Mouse (Mus musculus): ENCODE data around the gene Cmip.

The Cmip gene

DNA sequence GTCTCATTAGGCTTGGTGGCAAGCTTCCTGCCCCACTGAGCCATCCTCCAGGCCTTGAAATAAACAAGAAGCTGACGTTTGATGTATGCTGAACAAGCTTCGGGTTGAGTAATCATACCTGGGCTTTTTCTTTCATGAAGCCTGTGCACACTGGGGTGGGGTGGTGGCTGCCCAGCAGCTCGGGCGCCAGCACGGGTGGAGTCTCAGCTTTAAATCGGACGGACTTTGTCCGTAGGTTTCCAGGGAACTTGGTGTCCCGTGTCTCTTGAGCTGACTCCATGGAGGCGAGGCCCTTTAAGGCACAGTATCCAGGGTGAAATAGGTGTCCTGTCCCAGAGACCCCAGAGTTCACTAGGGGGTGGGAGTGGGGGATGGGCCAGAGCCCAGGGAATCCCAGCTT, 42.3 kb downstream of the Cmip start:
- DNase-seq: no peak

DNA sequence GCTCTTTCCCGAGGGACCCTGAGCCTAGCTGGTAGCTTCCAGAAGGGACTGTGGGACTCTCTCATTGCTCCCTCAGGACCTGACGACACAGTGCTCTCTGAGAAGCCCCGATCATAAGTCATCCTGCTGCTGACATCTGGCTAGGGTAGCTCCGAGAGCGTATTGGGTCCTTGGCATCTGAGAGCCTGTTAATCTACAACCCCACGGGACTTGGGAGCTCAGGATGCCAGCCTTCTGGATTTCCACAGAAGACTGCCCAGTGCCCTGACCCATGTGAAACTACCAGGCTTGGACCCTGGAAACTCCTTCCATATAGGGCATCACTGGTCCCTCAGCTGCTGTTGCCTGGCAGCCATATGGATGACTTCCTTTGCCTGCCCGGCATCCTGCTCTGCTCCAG, 43.3 kb downstream of the Cmip start:
- no peak for DNase-seq

DNA sequence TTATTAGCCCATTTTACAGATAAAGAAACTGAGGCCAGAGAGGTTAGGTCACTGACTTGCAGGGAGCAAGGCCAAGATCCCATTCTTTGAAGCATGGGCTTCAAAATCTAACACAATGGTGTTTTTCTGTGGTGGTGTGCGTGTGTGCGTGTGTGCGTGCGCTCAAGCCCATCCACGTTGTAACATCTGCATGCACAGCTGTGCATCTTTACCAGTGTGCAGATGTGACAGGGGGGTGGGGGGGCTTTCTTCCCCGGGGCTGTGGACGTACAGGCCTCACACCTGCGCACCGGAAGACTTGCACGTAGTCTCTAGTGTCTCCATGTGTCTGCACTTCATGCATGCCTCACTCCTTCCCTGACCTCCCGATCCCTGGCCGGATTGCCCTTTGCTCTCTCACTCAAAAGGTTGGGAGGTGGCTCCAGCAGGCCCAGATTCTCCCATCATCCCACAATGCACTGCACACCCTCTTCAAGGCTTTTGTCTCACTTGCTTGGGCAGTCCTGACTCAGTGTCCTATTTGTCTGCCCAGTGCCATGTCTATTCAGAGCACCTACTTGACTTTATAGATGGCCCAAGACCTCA, 44.7 kb downstream of the Cmip start:
- DNase-seq: no peak

DNA sequence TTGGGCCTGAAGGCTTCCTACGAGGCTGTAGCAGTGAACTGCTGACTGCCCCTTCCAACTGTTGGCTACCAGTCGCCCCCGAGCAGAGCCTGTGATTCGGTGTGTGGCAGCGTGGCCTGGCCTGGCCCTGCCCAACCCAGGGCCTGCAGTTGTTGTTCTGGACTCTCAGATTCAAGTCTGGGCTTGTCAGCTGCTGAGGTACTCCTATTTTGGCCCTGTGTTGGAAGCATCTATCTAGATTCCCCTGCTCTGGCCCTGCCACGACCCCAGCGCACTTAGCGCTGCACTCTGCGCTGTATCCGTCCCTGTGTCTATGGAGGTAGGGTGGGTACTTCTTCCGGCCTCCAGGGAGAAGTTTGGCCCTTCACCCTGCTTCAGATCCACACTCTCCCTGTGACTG, 45.2 kb downstream of the Cmip start:
- no peak for DNase-seq

DNA sequence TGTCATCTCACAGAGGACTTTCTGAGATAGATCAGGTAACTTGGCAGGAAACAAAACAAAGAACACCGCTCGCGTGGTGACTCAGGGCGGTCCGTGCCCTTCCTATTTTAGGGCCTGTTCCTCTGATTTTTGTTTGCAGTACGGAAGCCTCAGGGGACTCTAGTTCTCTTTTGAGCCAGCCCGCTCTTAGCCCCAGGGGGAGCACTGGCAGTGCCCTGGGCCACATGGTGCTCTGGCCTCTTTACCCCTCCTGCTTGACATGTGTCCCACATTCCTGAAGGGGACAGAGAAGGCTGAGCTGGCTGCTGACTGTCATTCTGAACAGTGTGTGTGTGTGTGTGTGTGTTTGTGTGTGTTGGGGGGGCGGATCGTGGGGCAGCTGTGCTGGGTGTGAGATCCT, 46.8 kb downstream of the Cmip start:
- peak; percentile 29 for DNase-seq

DNA sequence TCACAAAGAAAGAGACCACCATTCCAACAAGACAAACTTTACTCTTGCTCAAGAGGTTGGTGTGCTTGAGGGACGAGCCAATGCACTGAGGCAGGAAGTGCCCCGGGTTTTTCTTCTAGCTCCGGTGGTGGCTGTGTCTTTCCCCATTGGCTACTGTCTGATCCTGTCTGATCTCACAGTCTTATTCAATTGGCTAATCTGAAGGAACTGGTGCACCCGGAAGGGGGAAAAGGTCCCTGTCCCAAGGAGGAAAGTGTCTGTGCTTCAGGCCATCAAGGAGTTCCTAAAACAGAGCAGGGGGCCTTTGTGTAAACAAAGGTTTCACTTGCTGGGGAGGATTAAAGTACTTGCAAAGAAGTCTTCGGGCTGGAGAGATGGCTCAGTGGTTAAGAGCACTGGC, 48.5 kb downstream of the Cmip start:
- no peak for DNase-seq

DNA sequence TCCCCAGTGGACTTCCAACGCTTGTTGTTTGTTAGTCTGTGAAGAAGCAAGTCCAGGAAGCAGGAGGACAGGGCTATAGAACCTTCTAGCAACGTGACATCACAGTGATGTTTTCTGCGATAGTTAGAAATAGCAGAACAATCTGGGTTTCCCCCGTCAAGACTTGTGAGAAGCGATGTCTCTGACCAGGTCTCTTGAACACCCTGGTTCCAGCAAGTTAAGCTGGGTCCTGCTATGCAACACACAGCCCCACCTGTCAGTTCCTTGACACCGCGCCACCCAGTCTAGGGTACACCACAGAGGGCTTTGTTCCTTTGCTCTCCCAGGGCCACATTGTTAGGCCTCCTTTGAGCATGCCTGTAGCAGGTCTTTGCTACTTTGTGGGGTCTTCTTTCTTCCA, 49.9 kb downstream of the Cmip start:
- DNase-seq: no peak

DNA sequence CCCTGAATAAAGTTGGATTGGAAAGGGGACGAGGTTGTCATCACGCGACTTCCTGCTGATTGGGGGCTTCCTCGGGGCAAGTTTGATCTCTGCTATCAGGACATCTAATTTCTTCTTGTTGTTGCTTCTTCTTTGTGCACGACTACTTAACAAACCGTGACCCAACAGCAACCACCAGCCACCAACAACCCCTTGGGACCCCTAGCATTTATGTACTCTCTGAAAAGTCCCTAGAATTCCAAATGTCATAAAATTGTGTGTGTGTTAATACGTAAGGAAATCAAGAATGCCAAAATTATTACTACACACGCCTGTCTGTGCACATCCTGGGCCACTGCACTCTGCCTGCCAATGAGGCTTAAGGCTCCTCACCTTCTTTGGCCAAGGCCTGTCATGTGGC, 50.4 kb downstream of the Cmip start:
- DNase-seq: no peak

DNA sequence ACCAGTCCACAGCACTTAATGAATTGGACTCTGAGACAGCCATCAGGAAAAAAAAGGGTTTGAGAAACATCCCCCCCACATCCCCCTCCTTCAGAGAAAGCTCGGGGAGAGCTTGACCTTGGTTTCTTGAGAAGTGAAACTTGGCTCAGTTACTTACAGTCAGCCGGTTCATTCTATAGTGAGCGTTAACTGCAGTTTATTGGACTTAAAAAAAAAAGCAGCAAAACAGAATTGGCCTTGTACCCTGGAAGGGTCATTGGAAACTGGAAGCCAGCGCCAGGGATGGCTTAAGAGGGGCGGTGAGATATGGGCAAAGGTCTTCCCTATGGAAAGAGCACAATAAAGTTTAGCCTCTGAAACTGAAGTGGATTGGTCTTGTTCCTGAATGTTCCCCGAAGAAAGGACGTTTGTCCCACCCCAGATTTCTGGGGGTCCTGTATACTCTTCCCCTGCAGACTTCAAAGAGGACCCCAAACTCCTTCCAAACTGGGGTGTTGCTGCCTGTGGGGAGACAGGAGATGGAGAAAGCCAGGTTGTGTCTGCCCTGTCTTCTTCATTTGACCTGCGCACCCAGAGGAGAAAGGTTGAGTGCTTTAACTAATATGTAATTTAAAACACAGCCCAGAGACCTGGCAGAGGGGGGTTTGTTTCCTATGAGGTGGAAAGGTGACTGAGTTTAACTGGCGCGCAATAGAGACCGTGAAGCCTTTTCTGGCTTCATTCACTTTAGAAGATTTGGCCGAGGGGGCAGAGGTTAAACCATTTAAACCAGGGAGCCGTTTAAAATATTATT, 51.6 kb downstream of the Cmip start:
- DNase-seq: no peak

DNA sequence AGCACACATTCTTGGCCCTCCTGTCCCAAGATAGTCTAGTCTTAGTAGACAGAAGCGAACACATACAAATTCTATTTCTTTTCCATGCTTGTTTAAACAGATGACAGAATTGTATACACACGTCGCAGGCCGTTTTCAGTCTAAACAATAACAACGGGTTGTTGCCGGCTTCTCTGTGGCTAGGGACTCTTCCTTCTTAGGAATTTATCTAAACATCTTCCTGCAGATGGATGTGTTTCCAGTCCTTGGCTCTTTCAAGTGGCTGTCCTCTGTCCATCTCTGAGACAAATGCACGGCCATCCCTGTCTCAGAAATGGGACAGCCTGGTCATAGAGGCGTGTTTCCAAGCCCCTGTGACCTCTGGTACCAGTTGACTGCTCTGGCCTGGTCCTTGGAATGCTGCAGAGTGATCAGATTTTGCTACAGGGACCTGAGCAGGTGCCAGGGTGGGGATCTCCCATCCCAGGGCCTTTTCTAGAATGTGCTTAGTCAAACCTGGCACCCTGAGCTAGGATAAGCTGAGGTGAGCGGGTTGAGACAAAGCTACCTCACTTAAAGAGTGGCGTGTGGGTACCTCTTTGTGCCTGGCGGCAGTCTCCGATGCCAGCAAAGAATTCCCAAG, 52.9 kb downstream of the Cmip start:
- DNase-seq: peak; percentile 67

DNA sequence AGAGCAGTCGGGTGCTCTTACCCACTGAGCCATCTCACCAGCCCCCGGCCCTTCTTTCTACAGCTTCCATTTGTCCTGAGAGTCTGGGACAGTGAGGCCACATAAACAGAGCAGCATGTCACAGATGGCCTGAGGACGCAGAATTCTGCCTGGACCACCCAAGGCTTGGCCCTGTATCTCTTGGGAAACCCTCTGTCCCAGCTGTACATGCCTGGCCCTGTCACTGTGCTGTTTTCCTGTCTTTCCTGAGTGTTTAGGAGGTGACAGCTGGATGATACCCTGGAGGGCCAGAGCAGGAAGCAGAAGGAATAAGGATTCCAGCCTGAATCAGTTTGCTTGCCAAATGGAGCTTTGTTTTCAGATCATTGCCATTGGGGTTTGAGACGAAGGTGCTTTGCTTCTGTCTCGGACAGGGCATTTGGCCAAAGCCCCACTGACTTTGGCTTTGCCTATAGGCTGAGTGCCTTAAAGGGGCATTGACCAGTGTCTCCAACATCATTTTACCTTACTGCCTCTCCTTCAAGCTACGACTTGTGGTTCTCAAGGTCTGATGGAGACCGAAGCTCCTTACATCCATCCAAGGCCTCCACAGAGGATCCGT, 54.2 kb downstream of the Cmip start:
- peak; percentile 78 for DNase-seq

DNA sequence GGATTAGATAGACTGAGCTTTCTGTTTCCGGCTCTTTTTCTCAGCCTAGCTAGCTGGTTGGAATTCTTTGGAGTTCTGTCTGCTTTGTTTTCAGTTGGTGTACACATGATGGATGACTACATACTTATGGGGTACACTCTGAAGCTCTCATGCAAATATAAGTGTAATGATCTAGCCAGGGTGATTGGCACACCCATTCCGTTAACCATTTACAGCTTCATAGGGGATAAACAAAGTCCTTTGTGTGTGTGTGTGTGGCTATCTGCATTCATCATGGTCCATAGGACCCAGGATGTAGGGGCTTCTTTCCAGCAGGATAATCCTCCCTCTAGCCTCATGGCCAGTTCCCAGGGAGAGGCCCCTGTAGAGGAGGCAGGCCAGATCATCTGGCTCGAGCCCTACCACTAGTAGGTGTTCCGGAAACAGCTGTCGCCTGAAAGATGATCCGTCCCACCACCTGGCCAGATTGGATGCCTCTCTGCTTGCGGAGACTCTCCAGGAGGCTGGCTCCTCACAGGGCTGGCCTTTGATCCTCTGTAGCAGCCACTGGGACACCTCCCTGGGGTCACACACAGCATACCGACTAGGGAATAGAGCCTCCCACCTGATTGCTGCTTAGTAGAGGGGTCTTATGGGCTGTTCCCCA, 57.6 kb downstream of the Cmip start:
- DNase-seq: no peak

DNA sequence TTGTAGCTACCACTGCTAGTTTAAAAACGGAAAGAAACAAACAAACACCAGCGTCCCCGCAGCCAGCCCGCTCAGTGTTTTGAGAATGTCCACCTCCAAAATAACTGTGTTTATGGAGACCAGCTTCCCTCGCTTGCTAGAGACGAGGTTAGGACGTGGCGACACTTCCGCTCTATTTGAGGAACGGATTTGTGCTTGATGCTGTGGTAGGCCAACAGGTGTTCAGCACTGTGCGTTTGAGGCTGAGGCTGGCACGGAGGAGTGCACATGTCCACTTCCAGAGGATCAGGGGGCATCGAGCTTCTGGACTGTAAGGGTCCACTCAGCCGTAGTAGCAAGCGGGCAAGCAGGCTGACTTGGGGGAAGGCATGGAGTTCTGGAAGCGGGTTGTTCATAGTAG, 58.9 kb downstream of the Cmip start:
- no peak for DNase-seq

DNA sequence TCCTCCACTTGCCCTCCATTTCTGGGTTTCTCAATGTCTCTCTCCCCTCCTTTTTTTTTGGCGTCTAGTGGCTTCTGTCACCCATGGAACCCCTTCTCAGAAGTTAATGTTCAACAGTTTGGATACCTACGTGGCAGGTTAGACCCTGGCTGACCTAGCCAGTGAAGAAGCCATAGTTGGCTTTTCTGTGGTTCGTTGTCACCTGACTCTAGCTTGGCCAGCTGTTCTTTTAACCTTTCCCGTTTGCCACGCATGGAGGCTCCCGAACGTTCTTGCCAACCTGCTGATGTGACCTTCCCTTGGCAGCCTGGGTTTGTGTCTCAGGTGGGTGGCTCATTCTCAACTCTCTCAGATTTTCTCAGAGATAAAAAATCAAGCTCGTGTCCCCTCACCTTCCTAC, 60.6 kb downstream of the Cmip start:
- no peak for DNase-seq

DNA sequence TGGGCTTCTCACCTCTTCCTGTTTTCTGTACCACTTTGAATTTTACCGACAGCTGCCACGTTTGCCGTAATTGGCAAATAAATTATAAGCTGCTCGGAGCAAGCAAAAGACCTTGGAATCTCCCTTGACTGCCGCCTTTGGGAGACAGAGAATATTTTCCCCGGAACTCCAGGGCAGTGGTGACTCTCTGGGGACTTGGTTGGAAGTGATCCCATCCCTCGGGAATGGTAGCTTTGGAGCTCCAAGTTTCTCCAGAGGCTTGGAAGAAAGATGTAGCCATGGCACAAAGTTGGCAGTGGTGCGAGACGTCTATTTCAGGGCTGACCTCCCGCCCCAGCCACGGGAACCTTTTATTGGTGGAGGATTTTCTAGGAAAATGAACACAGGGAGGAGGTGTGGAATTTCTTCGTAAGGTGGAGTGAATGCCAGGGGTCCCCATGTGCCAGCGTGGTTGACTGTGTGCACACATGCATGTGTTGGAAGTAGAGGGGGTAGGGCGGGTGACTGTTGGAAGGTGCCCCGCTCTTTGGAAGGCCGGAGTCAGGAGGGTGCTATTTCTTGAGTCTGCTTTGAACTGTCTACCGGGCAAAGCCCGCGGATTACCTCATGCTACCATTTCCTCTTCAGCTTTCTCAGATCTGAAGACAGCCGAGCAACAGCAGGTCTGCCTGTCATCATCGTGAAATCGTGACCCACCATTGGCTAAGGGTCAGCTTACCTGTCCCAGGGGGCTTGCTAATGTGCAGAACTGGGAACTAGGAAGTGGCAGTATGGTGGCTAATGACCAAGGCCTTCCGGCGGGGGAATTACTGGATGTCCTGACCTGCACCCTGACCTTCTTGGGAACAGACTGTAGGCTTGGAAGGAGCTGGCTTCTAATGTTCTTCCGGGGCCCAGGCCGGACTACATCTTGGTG, 62.3 kb downstream of the Cmip start:
- DNase-seq: peak; percentile 71

DNA sequence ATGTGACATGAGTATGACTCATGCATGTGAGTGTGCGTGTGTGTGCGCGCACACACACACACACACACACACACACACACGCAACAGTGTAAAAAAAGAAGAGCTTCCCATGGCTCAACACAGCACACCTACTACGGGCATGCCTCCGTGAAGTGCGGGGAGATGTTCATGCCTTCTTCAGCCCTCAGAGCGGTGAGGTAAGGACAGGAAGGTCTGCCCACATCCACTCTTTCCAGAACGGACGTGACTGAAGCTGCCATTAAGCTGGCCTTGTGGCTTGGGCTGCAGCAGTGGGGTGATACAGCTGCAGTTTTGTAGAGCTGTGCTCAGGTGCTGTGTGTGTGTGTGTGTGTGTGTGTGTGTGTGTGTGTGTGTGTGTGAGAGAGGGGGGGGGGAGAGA, 63.8 kb downstream of the Cmip start:
- no peak for DNase-seq

DNA sequence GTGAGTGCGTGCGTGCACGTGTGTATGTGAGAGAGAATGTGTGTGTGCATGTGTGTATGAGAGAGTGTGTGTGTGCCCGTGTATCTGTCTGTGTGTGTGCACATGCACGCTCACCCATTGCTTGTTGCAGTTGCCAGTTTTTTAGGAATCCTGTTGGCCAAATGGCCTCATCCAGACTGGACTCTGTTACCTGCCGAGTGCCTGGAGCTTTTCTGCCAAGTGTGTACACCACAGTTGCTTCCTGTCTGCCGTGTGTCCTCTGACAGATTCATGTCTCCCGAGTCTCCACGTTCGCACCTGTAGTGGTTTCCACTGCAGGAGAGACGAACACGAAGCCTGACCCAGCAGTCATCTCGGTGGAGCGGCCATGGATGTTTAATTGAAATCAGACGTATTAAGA, 64.4 kb downstream of the Cmip start:
- DNase-seq: no peak

DNA sequence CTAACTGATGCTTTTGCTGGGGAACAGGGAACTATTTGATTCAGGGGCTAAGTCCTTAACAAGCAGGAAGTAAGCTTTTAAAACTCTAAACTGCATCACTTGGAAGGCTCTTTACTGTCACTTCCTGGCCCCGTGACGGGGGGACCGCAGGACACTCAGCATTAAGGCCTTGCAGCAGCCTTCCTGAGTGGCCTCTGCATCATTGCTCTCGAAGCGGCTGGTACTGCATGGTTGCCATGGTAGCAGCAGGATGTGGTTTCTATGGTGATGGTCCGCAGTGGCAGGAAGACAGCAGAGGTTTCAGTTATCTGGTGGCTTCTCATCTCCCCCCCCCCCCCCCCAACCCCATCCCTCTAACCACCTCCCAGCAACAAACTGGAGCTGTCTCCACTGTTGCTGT, 65.2 kb downstream of the Cmip start:
- DNase-seq: no peak

DNA sequence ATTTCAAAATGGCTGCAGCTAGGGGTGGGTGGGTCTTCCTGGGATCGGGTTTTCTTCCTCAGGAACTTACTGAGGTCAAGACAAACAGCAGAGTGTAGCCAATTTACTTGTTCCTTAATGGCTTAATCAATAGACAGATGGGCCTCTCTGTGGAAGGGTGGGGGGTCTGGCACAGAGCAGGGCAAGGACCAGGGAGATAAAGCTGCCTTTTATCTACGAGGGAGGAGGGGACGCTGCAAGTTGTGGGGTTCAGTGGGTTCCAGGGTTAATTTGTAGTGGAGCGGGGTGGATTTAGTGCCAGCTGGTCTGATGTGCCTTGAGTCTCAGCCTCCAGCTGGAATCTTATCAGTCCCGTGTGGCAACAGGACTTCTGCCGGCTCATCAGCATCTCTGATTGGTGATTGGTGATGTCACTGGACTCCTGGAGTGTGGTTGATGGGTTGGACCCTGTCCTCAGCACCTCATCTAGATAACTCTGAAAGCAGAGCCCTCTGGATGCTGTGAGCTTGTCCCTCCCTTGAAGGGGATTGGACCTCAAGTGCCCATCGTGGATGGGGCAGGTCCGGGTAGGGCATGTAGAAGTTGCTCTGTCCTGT, 65.9 kb downstream of the Cmip start:
- peak; percentile 57 for DNase-seq

DNA sequence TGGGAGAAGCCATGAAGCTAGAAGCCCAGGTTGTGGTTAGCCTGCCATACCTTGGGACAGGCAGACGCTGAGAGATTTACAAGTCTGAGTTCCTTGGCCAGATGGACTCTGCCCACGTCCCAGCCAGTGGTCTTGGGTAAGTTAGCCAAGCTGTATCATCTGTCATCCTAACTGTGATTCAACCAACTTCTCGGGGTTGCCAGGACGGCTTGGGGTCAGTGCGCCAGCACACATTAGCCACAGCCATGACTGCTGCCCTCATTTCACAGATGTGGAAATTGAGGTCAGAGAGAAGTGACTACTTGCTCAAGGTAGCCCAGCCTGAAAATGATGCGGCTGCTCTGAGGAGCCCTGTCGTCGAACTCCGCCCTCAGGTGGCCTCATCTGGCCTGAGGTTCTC, 68.0 kb downstream of the Cmip start:
- no peak for DNase-seq

DNA sequence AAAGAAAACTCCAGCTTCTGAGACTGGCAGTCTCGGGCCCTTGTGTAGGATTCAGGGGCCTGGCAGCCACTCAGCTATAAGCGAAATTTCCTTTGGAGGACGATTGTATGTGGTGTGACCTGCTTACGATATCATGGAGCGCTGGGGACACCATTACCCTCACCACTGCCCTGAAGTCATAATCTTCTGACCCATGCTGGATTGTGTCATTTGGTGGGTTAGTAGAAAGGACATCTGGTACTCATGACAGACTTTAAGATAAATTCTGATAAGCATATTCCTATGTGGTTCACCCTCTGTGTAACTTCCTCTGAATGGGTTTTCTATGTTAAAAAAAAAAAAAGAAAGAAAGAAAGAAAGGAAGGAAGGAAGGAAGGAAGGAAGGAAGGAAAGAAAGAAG, 69.9 kb downstream of the Cmip start:
- no peak for DNase-seq

DNA sequence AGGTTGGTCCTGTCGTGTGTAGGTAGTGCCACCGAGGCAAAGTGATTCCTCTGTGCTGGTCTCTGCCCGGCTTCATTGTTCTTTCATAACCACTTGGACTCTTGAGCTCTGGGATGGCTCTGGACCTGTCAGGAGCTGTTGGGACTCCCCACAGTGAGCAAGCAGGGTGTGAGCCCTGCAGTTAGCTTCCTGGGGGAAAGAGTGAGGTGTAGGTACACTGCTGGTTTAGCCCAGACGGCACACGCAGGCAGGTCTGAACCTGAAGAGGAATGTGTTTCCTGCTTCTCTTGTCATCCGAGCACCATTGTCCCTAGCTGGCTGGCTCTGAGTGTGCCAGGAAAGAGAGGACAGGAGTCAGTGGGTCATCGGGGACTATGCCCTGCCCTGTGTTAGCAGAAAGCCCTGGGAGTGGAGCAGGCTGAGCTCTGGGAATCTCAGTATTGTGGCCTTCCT, 70.5 kb downstream of the Cmip start:
- no peak for DNase-seq
